Mouse (Mus musculus): Measurements from ENCODE around the gene Olfr69. TPM values are rescaled to one million over a fixed set of nuclear protein-coding genes. Genes with fewer than 3 reads are reported as not detected.

The Olfr69 gene
- polyA plus RNA-seq (2012; rRNA removed) = 0.03 TPM in 1 of 2 replicates, not detected in the other

DNA sequence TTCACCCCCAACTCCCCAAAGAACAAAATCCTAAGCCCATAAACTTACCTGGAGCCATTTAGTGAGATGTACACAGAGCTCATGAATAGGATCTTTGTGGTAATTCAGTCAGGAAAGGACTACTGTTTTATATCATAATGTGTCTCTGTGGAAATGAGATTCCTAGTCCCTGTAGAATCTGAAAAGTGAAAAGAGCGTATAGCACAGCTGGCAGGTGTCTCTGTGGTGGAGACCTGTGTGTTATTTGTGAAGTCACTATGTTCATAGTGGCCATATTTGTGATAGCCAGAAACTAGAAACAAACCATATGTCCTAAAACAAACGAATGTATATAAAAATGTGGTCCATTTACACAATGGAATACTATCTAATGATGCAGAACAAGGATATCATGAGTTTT lies at the start of gene Olfr69:
Olfr69 (minus strand) TSS at position 101 of the 400 bp plus-strand sequence.

DNA sequence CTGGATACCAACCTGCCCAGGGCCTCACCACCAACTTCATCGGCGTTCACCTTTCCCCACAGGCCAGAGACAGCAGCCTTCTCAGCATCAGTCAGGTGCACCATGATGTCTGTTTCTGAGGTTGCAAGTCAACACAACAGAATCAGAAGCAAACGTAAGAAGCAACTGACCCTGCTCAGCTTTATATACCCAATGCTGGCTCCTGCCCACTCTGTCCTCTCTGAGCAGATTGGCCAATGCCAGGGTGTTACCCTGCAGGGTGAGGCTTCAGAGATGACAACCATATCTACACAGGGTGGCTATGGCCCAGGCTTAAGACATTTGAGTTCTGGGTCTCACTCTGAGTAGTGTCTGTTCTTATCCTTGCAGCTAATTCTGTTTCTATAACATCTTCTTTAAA lies 42.4 kb upstream of the Olfr69 start, which contains the start of gene Hbb-bt:
Hbb-bt (minus strand) TSS at position 231 of the 400 bp plus-strand sequence.

DNA sequence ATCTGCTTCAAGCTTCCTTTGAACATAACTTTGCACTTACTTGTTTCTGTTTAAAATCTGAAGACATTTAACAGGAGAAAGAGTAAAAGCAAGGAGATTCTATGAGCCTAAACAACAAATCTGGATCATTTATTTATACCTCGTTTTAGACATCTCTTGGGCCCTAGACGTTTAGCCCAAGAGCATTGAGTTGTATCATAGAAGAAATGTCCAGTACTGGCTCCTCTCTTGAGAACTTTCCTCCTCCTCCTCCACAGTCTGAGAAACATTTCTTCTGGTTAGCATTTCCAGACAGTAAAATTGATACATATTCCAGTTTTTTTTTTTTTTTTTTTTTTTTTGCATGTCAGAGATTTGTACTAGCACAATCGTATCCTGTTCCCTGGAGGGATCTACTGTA lies 20.3 kb upstream of the Olfr69 start, which contains the start of gene Olfr67:
Olfr67 (minus strand) TSS at position 101 of the 400 bp plus-strand sequence.

DNA sequence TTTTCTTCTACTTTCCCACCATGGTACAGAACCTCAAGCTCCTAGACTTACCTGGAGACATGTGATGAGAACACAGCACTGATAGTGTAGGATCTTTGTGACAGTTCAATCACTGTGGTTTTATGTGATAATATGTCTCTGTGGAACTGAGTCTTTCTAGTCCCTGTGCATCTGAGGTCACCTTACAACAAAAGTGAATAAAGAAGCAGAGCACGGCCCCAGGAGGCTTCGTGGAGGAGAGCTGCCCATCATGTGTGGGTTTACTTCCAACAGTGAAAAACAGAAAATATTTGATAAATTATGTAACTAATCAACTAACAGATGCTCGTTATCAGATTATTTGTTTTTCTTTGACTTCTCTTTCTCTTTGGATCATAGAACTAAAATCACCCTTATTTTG lies 8.2 kb upstream of the Olfr69 start, which contains the start of gene Olfr68:
Olfr68 (minus strand) TSS at position 101 of the 400 bp plus-strand sequence.

DNA sequence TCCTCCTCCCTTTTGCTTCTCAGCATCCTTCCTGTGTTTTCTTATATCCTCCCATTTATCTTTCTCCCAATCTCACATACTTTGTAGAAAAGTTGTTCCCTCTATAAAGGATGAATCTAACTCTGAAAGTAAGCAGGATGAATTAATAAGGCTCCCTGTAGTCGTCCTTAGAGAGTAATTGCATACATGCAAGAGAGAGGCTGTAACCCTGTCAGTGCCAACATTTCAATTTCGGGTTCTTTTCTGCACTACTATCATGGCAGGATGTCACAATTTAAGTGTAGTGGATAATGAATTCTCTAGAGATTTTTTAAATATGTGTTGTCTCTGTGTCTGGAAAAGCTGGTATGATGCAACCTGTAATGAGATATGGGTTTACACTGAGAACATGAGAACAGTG lies 14.2 kb downstream of the Olfr69 start, which contains the start of gene Olfr630:
Olfr630 (minus strand) TSS at position 101 of the 400 bp plus-strand sequence.

DNA sequence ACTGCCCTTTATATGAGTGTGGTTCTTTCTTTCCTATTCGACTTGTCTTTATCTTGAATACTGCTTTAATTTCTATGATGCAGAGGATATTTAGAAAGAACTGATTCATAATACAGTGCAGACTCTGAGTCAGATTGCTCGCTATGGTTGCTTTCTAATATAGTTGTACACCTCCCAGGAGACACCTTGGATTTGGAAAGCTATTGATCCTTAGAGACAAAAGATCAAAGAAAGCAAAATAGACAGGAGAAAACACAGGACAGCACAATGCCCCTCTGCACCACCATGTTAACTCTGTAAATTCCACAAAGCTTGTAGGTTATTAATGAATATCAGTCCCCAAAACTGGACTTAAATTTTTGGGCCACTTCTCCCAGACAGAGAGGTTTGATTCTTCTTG lies 26.6 kb downstream of the Olfr69 start, which contains the start of gene Olfr629:
Olfr629 (minus strand) TSS at position 101 of the 400 bp plus-strand sequence.

DNA sequence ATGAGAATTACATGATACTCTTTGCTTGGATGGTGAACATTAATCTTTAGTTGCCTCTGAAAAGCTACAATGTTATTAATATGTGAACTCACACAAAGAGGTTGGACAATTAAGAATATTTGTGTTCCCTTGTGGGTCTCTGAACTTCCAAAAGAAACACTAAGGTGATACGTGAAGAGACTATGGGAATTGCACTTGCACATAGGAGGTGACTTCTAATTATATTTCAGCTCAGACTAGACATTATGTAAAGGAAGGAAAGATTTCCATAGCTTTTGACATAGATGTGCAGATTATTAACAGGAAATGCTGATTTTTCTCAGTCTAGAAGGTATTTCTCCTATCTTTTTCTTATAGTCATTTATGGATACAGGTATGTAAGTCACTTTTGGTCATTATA lies 41.3 kb downstream of the Olfr69 start, which contains the start of gene Olfr628:
Olfr628 (plus strand) TSS at position 301 of the 400 bp plus-strand sequence.

Other genes starting within 250 kb of the Olfr69 start
- not detected in 2 replicates for gene Olfr612, start 228.9 kb downstream of the Olfr69 start, polyA plus RNA-seq (2012; rRNA removed)
- gene Olfr613, start 223.5 kb downstream of the Olfr69 start, polyA plus RNA-seq (2012; rRNA removed) = not detected in 2 replicates
- not detected in 2 replicates for gene Olfr615, start 215.5 kb downstream of the Olfr69 start, polyA plus RNA-seq (2012; rRNA removed)
- gene Olfr616, start 202.5 kb downstream of the Olfr69 start, polyA plus RNA-seq (2012; rRNA removed) = not detected in 2 replicates
- gene Olfr617, start 198.5 kb downstream of the Olfr69 start, polyA plus RNA-seq (2012; rRNA removed) = not detected in 2 replicates
- gene Olfr618, start 181.5 kb downstream of the Olfr69 start, polyA plus RNA-seq (2012; rRNA removed) = not detected in 2 replicates
- not detected in 2 replicates for gene Olfr619, start 171.0 kb downstream of the Olfr69 start, polyA plus RNA-seq (2012; rRNA removed)
- gene Olfr620, start 159.1 kb downstream of the Olfr69 start, polyA plus RNA-seq (2012; rRNA removed) = not detected in 2 replicates
- 0.02 TPM in 1 of 2 replicates, not detected in the other for gene Olfr622, start 128.9 kb downstream of the Olfr69 start, polyA plus RNA-seq (2012; rRNA removed)
- gene Olfr623, start 107.9 kb downstream of the Olfr69 start, polyA plus RNA-seq (2012; rRNA removed) = not detected in 2 replicates
- 0.01 TPM in 2 replicates for gene Olfr624, start 100.4 kb downstream of the Olfr69 start, polyA plus RNA-seq (2012; rRNA removed)
- gene Olfr625-ps1, start 88.9 kb downstream of the Olfr69 start, polyA plus RNA-seq (2012; rRNA removed) = not detected in 2 replicates
- not detected in 2 replicates for gene Olfr243, start 56.9 kb downstream of the Olfr69 start, polyA plus RNA-seq (2012; rRNA removed)
- gene Olfr628, start 41.2 kb downstream of the Olfr69 start, polyA plus RNA-seq (2012; rRNA removed) = not detected in 2 replicates
- 0.03 and 0.10 TPM in 2 replicates for gene Olfr629, start 26.7 kb downstream of the Olfr69 start, polyA plus RNA-seq (2012; rRNA removed)
- gene Olfr630, start 14.3 kb downstream of the Olfr69 start, polyA plus RNA-seq (2012; rRNA removed) = 0.01 and 0.02 TPM in 2 replicates
- 0.04 and 0.08 TPM in 2 replicates for gene Olfr68, start 8.1 kb upstream of the Olfr69 start, polyA plus RNA-seq (2012; rRNA removed)
- gene Olfr67, start 20.2 kb upstream of the Olfr69 start, polyA plus RNA-seq (2012; rRNA removed) = 0.01 TPM in 2 replicates
- 28,363 and 31,511 TPM in 2 replicates for gene Hbb-bt, start 42.4 kb upstream of the Olfr69 start, polyA plus RNA-seq (2012; rRNA removed)
- gene Hbb-bs, start 56.5 kb upstream of the Olfr69 start, polyA plus RNA-seq (2012; rRNA removed) = 108,653 and 122,218 TPM in 2 replicates
- not detected in 2 replicates for gene Hbb-bh2, start 68.9 kb upstream of the Olfr69 start, polyA plus RNA-seq (2012; rRNA removed)
- gene Hbb-bh1, start 71.6 kb upstream of the Olfr69 start, polyA plus RNA-seq (2012; rRNA removed) = 3.5 and 3.6 TPM in 2 replicates
- 8.8 and 9.9 TPM in 2 replicates for gene Hbb-y, start 81.6 kb upstream of the Olfr69 start, polyA plus RNA-seq (2012; rRNA removed)
- not detected in 2 replicates for gene Olfr66, start 114.7 kb upstream of the Olfr69 start, polyA plus RNA-seq (2012; rRNA removed)
- not detected in 2 replicates for gene Olfr64, start 122.9 kb upstream of the Olfr69 start, polyA plus RNA-seq (2012; rRNA removed)
- not detected in 2 replicates for gene Olfr65, start 131.9 kb upstream of the Olfr69 start, polyA plus RNA-seq (2012; rRNA removed)
- gene Olfr631, start 157.2 kb upstream of the Olfr69 start, polyA plus RNA-seq (2012; rRNA removed) = 0.23 and 0.30 TPM in 2 replicates
- 0.49 and 0.53 TPM in 2 replicates for gene Olfr632, start 162.8 kb upstream of the Olfr69 start, polyA plus RNA-seq (2012; rRNA removed)
- gene Olfr633, start 172.8 kb upstream of the Olfr69 start, polyA plus RNA-seq (2012; rRNA removed) = 0.01 TPM in 1 of 2 replicates, not detected in the other
- 0.01 TPM in 1 of 2 replicates, not detected in the other for gene Olfr635, start 199.6 kb upstream of the Olfr69 start, polyA plus RNA-seq (2012; rRNA removed)
- 0.04 TPM in 1 of 2 replicates, not detected in the other for gene Olfr638, start 227.2 kb upstream of the Olfr69 start, polyA plus RNA-seq (2012; rRNA removed)
- not detected in 2 replicates for gene Olfr639, start 245.7 kb upstream of the Olfr69 start, polyA plus RNA-seq (2012; rRNA removed)

All from liver, embryonic 18 days (tissue).